Mouse (Mus musculus) CH12.LX (cell line): ENCODE measurements around the gene Gm20388. TPM values are rescaled to one million over a fixed set of nuclear protein-coding genes. Genes with fewer than 3 reads are reported as not detected.

Experiments
- DNase-seq: peaks from one replicate; pipeline ENCODE4 v3.0.0-alpha.2; 2013; ENCODE audit errors: extremely low read depth
- H3K27ac ChIP-seq: 2 replicates; pipeline ENCODE4 v1.5.1; 2012; ENCODE audit warnings: low read depth, mild to moderate bottlenecking, control low read depth, moderate library complexity; ENCODE audit not compliant: insufficient read depth
- H3K27me3 ChIP-seq: replicated peaks from 2 replicates; pipeline ENCODE3; 2012; ENCODE audit warnings: inconsistent platforms
- H3K36me3 ChIP-seq, 2 experiments: replicated peaks in 1 of 2; 2 replicates each; pipeline versions ENCODE3 to v1.6.1; 2012; ENCODE audit warnings: inconsistent platforms in 1 of 2, low read length in 1 of 2, mild to moderate bottlenecking in 1 of 2, mixed read lengths in 1 of 2, moderate library complexity in 1 of 2; ENCODE audit not compliant: control insufficient read depth in 1 of 2, insufficient read depth in 1 of 2
- H3K4me1 ChIP-seq, 2 experiments: 2 replicates each; pipeline ENCODE4 v1.6.1; 2012; ENCODE audit warnings: inconsistent platforms in 1 of 2, moderate library complexity in 1 of 2; ENCODE audit not compliant: insufficient read depth in 2 of 2, control insufficient read depth in 1 of 2
- H3K4me2 ChIP-seq: 2 replicates; pipeline ENCODE4 v1.6.1; 2012; ENCODE audit warnings: low read depth, mild to moderate bottlenecking, control low read depth; ENCODE audit not compliant: poor library complexity, insufficient read depth, severe bottlenecking
- H3K4me3 ChIP-seq, 3 experiments: fragments of 150-350 bp in 1 of 3; sonication (generic) in 1 of 3; replicated peaks in 1 of 3; 2 replicates each; pipeline versions ENCODE3 to v1.5.1; 2011 to 2012; ENCODE audit warnings: low read depth in 2 of 3, low read length in 2 of 3, mild to moderate bottlenecking in 2 of 3, moderate library complexity in 2 of 3, control low read depth in 1 of 3, improper control_type of control experiment in 1 of 3, inconsistent platforms in 1 of 3, mixed read lengths in 1 of 3; ENCODE audit not compliant: poor library complexity in 1 of 3
- H3K79me2 ChIP-seq: replicated peaks from 2 replicates; pipeline ENCODE4 v1.6.1; 2012; ENCODE audit warnings: mild to moderate bottlenecking, moderate library complexity; ENCODE audit not compliant: control insufficient read depth, poor library complexity, insufficient read depth, severe bottlenecking; ENCODE audit errors: extremely low read depth
- H3K9ac ChIP-seq: 2 replicates; pipeline ENCODE4 v1.6.1; 2012; ENCODE audit warnings: low read depth, mild to moderate bottlenecking, control low read depth, moderate library complexity; ENCODE audit not compliant: insufficient read depth
- H3K9me3 ChIP-seq: replicated peaks from 2 replicates; pipeline ENCODE3; 2012; ENCODE audit warnings: low read length, inconsistent platforms, mixed read lengths
- BHLHE40 ChIP-seq: IDR thresholded peaks from 2 replicates; pipeline ENCODE4 v1.6.1; 2011; ENCODE audit warnings: mild to moderate bottlenecking, low read depth, low read length, improper control_type of control experiment
- CHD1 ChIP-seq: IDR thresholded peaks from 2 replicates; pipeline ENCODE4 v1.6.1; 2012; ENCODE audit warnings: low read depth, low read length, improper control_type of control experiment, inconsistent platforms
- CHD2 ChIP-seq: IDR thresholded peaks from 2 replicates; pipeline ENCODE4 v1.6.1; 2011; ENCODE audit warnings: low read length, improper control_type of control experiment
- CTCF ChIP-seq, 2 experiments: IDR thresholded peaks in 1 of 2; conservative IDR thresholded peaks in 1 of 2; 2 replicates each; pipeline ENCODE4 v1.5.1; 2011 to 2012; ENCODE audit warnings: low read depth in 2 of 2, low read length in 2 of 2, improper control_type of control experiment in 1 of 2, inconsistent platforms in 1 of 2, mild to moderate bottlenecking in 1 of 2, moderate library complexity in 1 of 2
- E2F4 ChIP-seq: IDR thresholded peaks from 2 replicates; pipeline ENCODE4 v1.6.1; 2011; ENCODE audit warnings: low read depth, low read length, improper control_type of control experiment; ENCODE audit not compliant: insufficient replicate concordance
- EP300 ChIP-seq: IDR thresholded peaks from 2 replicates; pipeline ENCODE4 v1.6.1; 2011; ENCODE audit warnings: low read length, improper control_type of control experiment
- ETS1 ChIP-seq: conservative IDR thresholded peaks from 2 replicates; pipeline ENCODE4 v1.6.1; 2012; ENCODE audit warnings: low read depth, mild to moderate bottlenecking, inconsistent platforms, low read length, improper control_type of control experiment, moderate library complexity
- GABPA ChIP-seq: IDR thresholded peaks from 2 replicates; pipeline ENCODE4 v1.6.1; 2012; ENCODE audit warnings: low read depth, low read length, improper control_type of control experiment, inconsistent platforms; ENCODE audit not compliant: insufficient replicate concordance
- HCFC1 ChIP-seq: IDR thresholded peaks from 2 replicates; pipeline ENCODE4 v1.6.1; 2012; ENCODE audit warnings: low read depth, mild to moderate bottlenecking, inconsistent platforms, low read length, improper control_type of control experiment
- JUND ChIP-seq: conservative IDR thresholded peaks from 2 replicates; pipeline ENCODE4 v1.6.1; 2011; ENCODE audit warnings: low read depth, low read length, improper control_type of control experiment
- KAT2A ChIP-seq: IDR thresholded peaks from 2 replicates; pipeline ENCODE4 v1.6.1; 2012; ENCODE audit warnings: low read length, improper control_type of control experiment, inconsistent platforms; ENCODE audit not compliant: insufficient replicate concordance
- MAX ChIP-seq: IDR thresholded peaks from 2 replicates; pipeline ENCODE4 v1.6.1; 2011; ENCODE audit warnings: low read length, improper control_type of control experiment
- MXI1 ChIP-seq: IDR thresholded peaks from 2 replicates; pipeline ENCODE4 v1.6.1; 2011; ENCODE audit warnings: mild to moderate bottlenecking, low read depth, low read length, improper control_type of control experiment
- MYC ChIP-seq: IDR thresholded peaks from 2 replicates; pipeline ENCODE4 v1.6.1; 2011; ENCODE audit warnings: low read depth, mild to moderate bottlenecking, improper control_type of control experiment, low read length
- NELFE ChIP-seq: IDR thresholded peaks from 2 replicates; pipeline ENCODE4 v1.6.1; 2011; ENCODE audit warnings: low read depth, low read length, improper control_type of control experiment
- NRF1 ChIP-seq: IDR thresholded peaks from 2 replicates; pipeline ENCODE4 v1.6.1; 2014; ENCODE audit warnings: low read depth, mild to moderate bottlenecking, inconsistent platforms, low read length, improper control_type of control experiment, moderate library complexity
- PAX5 ChIP-seq: IDR thresholded peaks from 2 replicates; pipeline ENCODE4 v1.6.1; 2012; ENCODE audit warnings: low read length, inconsistent platforms, mixed read lengths
- POLR2A ChIP-seq: IDR thresholded peaks from 2 replicates; pipeline ENCODE4 v1.6.1; 2011; ENCODE audit warnings: low read depth, mild to moderate bottlenecking, improper control_type of control experiment, low read length
- RAD21 ChIP-seq: IDR thresholded peaks from 2 replicates; pipeline ENCODE4 v1.6.1; 2011; ENCODE audit warnings: low read depth, mild to moderate bottlenecking, low read length, improper control_type of control experiment, moderate library complexity
- RCOR1 ChIP-seq: conservative IDR thresholded peaks from 2 replicates; pipeline ENCODE4 v1.6.1; 2012; ENCODE audit warnings: low read depth, mild to moderate bottlenecking, inconsistent platforms, low read length, improper control_type of control experiment
- SIN3A ChIP-seq: IDR thresholded peaks from 2 replicates; pipeline ENCODE4 v1.6.1; 2012; ENCODE audit warnings: low read length, improper control_type of control experiment, inconsistent platforms
- SMC3 ChIP-seq: IDR thresholded peaks from 2 replicates; pipeline ENCODE4 v1.6.1; 2011; ENCODE audit warnings: low read depth, low read length, improper control_type of control experiment
- UBTF ChIP-seq: IDR thresholded peaks from 2 replicates; pipeline ENCODE4 v1.6.1; 2012; ENCODE audit warnings: low read depth, mild to moderate bottlenecking, inconsistent platforms, low read length, improper control_type of control experiment, moderate library complexity
- USF1 ChIP-seq: IDR thresholded peaks from 2 replicates; pipeline ENCODE4 v1.6.1; 2014; ENCODE audit warnings: low read depth, mild to moderate bottlenecking, inconsistent platforms, low read length, improper control_type of control experiment
- ZC3H11A ChIP-seq: IDR thresholded peaks from 2 replicates; pipeline ENCODE4 v1.6.1; 2012; ENCODE audit warnings: low read depth, mild to moderate bottlenecking, inconsistent platforms, low read length, improper control_type of control experiment
- ZMIZ1 ChIP-seq: IDR thresholded peaks from 2 replicates; pipeline ENCODE4 v1.6.1; 2012; ENCODE audit warnings: low read depth, mild to moderate bottlenecking, inconsistent platforms, low read length, improper control_type of control experiment
- dilution Hi-C: fragments of 300-500 bp; cut with MboI; formaldehyde crosslinking; loops from 2 replicates; pipeline ENCODE4 v1.14.3; 2020; ENCODE audit warnings: low sequenced_read_pairs; ENCODE audit not compliant: extremely low pct_unique_long_range_greater_than_20kb, extremely low pct_ligation_motif_present
- in situ Hi-C: fragments of 300-500 bp; cut with MboI; formaldehyde crosslinking; loops from 3 replicates; pipeline ENCODE4 v1.14.3; 2019; ENCODE audit warnings: low sequenced_read_pairs, low pct_ligation_motif_present, low pct_unique_long_range_greater_than_20kb, mixed read lengths
- polyA plus RNA-seq: library from polyadenylated mRNA; unstranded; fragments of >175 nt; gene quantifications from 2 replicates; pipeline ENCODE4 v1.2.1, GENCODE M21; 2012; ENCODE audit warnings: low read depth; ENCODE audit not compliant: insufficient read length
- total RNA-seq, 2 experiments: library from RNA; depleted of rRNA; stranded (reverse); fragments of 300-350 nt in 1 of 2; fragments of >200 nt in 1 of 2; gene quantifications; 2 replicates each; pipeline ENCODE4 v1.2.3; 2012 to 2014

The Gm20388 gene
- total and polyA plus RNA-seq, 3 experiments: 14.8 to 26.3 (median 22.2) TPM

GRCm38 (mm10) chr8:122475580-122476320 lies 2565.1 kb downstream of the Gm20388 start, which contains the start of the genes Rnf166 and Ctu2 (continued):
- TF ChIP-seq E2F4 (no peak), ZMIZ1 (peak; percentile 69; the same call in 1 of the 2 replicates), ZC3H11A (no peak), HCFC1 (peak; percentile 87)
- TF ChIP-seq, all 38 proteins: peak for 19

DNA sequence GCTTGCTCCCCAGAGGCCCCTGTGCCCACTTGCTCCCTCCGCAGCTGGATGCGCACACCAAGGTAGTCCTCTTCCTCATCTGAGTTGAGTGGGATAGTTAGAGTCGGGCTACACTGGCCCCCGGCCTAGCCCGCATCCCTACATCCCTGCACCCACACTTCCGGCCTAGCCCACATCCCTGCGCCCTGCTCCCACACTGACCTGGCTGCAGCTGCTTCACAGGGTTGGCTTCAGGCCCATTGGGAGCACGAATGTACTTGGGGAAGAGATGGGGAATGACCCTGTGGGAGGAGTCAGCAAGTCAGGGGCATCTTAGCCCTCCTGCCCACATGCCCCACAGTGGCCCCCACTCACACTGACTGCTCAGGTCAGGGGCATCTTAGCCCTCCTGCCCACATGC lies 2571.8 kb downstream of the Gm20388 start:
- Histone ChIP-seq H3K79me2 (no peaks in the 10 kb centered on the region), H3K9me3 (peaks cover 12% of the 10 kb centered on the region), H3K27ac (no peak overlapping the region), H3K9ac (no peak overlapping the region), H3K4me3 (no peak overlapping the region), H3K4me1 (peaks cover 0 to 4% of the 10 kb centered on the region in 2 experiments; a peak in 2 of 4 replicates), H3K27me3 (no peaks in the 10 kb centered on the region), H3K4me2 (no peak overlapping the region), H3K36me3 (peaks cover 96 to 98% of the 10 kb centered on the region in 2 experiments)
- dilution Hi-C loops: no loop called here
- no peak for DNase-seq
- no peak for TF ChIP-seq UBTF
- no peak for TF ChIP-seq MAX
- no peak for TF ChIP-seq MYC
- TF ChIP-seq MXI1: no peak
- no peak for TF ChIP-seq ETS1
- TF ChIP-seq KAT2A: no peak
- TF ChIP-seq BHLHE40: no peak
- no peak for TF ChIP-seq POLR2A
- no peak for TF ChIP-seq RCOR1
- in situ Hi-C loops: no loop called here

- Histone ChIP-seq H3K9ac (no peak overlapping the region), H3K27ac (no peak overlapping the region; the same call in 1 of the 2 replicates)
Observed at GRCm38 (mm10) chr8:122483877-122484276, 2573.2 kb downstream of the Gm20388 start.

More at GRCm38 (mm10) chr8:122483877-122484276, 2573.2 kb downstream of the Gm20388 start:
- no peak for TF ChIP-seq RCOR1
- no peak for TF ChIP-seq USF1
- no peak for TF ChIP-seq NELFE
- TF ChIP-seq GABPA: no peak
- no peak for TF ChIP-seq CHD1
- TF ChIP-seq RAD21: peak; percentile 36
- no peak for TF ChIP-seq JUND
- no peak for TF ChIP-seq ZMIZ1
- no peak for TF ChIP-seq CHD2
- TF ChIP-seq PAX5: no peak
- TF ChIP-seq SIN3A: no peak
- TF ChIP-seq SMC3: peak; percentile 25
- TF ChIP-seq EP300: no peak
- TF ChIP-seq NRF1: no peak
- TF ChIP-seq CTCF (conservative IDR thresholded peaks at IDR 0.05 in 1 of 2, IDR thresholded peaks at IDR 0.05 in 1 of 2; ENCODE audit: low read depth in 2 of 2, low read length in 2 of 2): peak; percentile 31 to 46; a peak in 3 of 4 replicates
- H3K79me2 ChIP-seq: no peaks in the 10 kb centered on the region
- H3K9me3 ChIP-seq: peaks cover 12% of the 10 kb centered on the region
- H3K4me2 ChIP-seq: no peak overlapping the region
- H3K27me3 ChIP-seq: no peaks in the 10 kb centered on the region
- peaks cover 98 to 100% of the 10 kb centered on the region in 2 experiments for H3K36me3 ChIP-seq
- H3K4me1 ChIP-seq: no peaks in the 10 kb centered on the region
- dilution Hi-C loops: no loop called here
- in situ Hi-C loops: no loop called here
- DNase-seq: peak; percentile 26
- H3K4me3 ChIP-seq: no peak overlapping the region
